Mouse (Mus musculus) stomach, embryonic 15.5 days (tissue): ENCODE measurements at regions not wholly inside any gene's neighbourhood (a gene's known extent, or its start where the extent isn't known, plus 50 kb on each side); places are given as distances from the start of the nearest gene placed in this dataset.

ENCODE experiments used
- ATAC-seq: fragments of 200-750 bp; cut with Nextera tagmentation; 2 replicates; pipeline ENCODE4 v1.8.0; 2017; ENCODE audit warnings: low read depth, moderate number of reproducible peaks, moderate TSS enrichment; ENCODE audit not compliant: insufficient read depth, low FRiP score
- H3K27ac ChIP-seq: fragments of 300-500 bp; sonication (generic); 2 replicates; pipeline ENCODE4 v1.5.1; 2015; ENCODE audit warnings: mild to moderate bottlenecking, inconsistent platforms
- H3K27me3 ChIP-seq: fragments of 300-500 bp; sonication (generic); replicated peaks from 2 replicates; pipeline ENCODE4 v1.6.1; 2015; ENCODE audit warnings: inconsistent platforms
- H3K36me3 ChIP-seq: fragments of 300-500 bp; sonication (generic); 2 replicates; pipeline ENCODE4 v1.6.1; 2015; ENCODE audit warnings: inconsistent platforms
- H3K4me1 ChIP-seq: fragments of 300-500 bp; sonication (generic); 2 replicates; pipeline ENCODE4 v1.6.1; 2015; ENCODE audit warnings: inconsistent platforms
- H3K4me2 ChIP-seq: fragments of 300-500 bp; sonication (generic); 2 replicates; pipeline ENCODE4 v1.6.1; 2015; ENCODE audit warnings: mild to moderate bottlenecking, inconsistent platforms
- H3K4me3 ChIP-seq: fragments of 300-500 bp; sonication (generic); replicated peaks from 2 replicates; pipeline ENCODE4 v1.5.1; 2015; ENCODE audit warnings: inconsistent platforms
- H3K9ac ChIP-seq: fragments of 300-500 bp; sonication (generic); 2 replicates; pipeline ENCODE4 v1.6.1; 2015; ENCODE audit warnings: inconsistent platforms
- H3K9me3 ChIP-seq: fragments of 300-500 bp; sonication (generic); 2 replicates; pipeline ENCODE4 v1.6.1; 2016; ENCODE audit warnings: inconsistent platforms
- WGBS: fragments of 180-500 bp; shearing (Covaris S2); methylation state at CpG from one replicate; pipeline ENCODE4 v1.1.7; 2015; 5-methylcytosine and 5-hydroxymethylcytosine counted together

DNA sequence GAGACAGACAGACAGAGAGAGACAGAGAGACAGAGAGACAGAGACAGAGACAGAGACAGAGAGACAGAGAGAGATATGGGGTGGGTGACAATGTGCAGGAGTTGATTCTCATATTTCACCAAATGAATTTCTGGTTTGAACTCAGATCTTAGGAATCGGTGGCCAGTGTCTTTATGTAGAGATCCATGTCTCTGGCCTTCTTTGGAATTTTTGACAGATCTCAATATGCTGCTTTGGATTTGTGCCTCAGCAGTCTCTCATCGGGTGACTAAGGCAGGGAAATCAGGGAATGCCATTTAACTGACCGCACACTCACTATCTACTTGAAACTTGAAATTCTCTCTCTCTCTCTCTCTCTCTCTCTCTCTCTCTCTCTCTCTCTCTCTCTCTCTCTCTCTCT lies 286.3 kb upstream of the Mpdz start:
- no peaks in the 10 kb centered on the region for H3K27me3 ChIP-seq
- WGBS, result 77% methylated on average over 3 of the region's 3 CpGs
- H3K4me1 ChIP-seq, result peaks cover 7% of the 10 kb centered on the region; the same call in 1 of the 2 replicates
- no peak overlapping the region for H3K9ac ChIP-seq
- H3K4me2 ChIP-seq, result no peak overlapping the region
- H3K9me3 ChIP-seq, result no peaks in the 10 kb centered on the region
- no peaks in the 10 kb centered on the region for H3K36me3 ChIP-seq
- ATAC-seq, result no peak
- no peak overlapping the region for H3K27ac ChIP-seq
- H3K4me3 ChIP-seq, result no peak overlapping the region

DNA sequence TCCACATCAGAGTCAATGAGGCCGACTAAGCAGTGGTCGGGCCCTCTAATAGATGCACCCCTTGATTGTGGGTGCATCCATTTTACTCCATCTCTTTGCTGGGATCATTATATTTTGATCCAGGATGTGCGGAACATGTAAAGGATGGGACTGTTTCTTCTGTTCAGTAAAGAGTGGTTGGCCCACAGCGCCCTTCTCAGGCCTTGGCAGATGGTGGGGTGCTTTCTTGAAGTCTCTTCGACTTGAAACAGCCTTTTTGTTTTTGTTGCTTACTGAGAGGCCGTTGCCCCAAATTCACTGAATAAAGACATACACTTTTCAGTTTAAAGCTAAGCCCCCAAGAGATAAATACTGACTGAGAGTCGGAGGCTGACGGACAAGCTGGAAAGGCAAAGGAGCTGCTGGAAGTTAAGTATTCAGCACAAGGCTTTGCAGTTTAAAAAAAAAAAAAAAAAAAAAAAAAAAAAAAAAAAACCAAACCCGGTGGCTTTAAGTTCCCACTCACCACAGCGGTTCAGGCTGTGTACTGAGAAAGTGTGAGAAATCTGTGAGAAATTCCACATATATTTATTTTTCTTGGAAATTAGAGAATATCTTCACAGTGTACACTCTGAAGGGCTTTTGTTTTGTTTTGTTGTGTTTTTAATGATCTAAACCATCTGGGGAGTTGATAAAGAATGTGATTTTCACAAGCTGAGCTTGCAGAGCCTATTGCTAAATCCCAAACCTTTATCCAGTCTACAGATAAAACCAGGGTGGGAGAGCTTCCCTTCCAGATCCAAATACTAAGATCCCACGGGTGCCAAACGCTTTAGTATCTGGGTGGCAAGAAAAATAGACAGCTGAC lies 285.3 kb upstream of the Mpdz start:
- ATAC-seq, result no peak

DNA sequence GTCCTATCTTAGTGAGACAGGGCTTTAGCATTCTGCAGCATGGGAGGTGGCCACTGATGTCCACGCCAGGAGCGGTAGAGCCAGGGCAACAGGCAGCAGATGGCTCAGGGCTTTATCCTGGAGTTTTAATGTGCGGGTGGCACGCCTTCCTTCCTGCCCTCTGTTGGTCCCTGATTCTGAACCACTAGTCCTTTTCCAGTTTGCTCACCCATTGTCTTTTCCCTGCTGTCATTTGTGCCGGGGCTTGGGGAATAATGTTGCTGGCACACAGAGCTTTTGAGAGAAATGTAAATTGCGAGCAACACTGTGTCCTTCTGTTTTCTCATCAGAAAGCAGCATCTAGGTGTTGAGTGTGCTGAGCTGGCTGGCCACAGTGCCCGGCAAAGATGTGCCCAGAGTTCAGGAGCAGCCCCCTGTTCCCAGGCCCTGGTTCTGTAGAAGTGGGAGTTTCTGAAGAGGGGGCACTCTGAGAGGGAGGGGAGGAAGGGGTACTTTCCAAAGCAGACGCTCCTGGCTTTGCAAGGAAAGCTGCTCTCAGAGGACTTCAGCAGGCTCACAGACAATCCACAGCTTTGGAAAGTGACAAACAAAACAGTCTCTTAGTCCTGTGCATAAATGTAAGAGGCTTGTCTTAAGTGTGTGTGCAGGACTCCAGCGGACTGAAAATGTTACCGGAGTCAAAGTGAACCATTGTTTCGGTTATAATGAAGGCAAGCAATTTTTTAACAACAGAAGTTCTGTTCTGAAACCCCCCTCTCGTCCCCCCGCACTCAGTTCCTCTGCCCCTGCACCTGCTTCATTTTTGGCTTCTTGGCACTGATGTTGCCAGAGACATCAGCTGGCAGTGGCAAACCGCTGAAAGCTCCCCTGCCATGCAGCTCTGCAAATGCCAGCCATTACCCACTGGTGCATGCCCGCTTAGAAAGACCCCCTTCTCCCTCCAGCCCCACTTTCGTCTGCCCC lies 284.4 kb upstream of the Mpdz start:
- Histone ChIP-seq H3K4me1 (peaks cover 7% of the 10 kb centered on the region; the same call in 1 of the 2 replicates), H3K4me2 (no peak overlapping the region), H3K9me3 (no peaks in the 10 kb centered on the region), H3K9ac (no peak overlapping the region), H3K27me3 (no peaks in the 10 kb centered on the region), H3K36me3 (no peaks in the 10 kb centered on the region), H3K4me3 (no peak overlapping the region), H3K27ac (peak overlapping the region; percentile 74)
- WGBS, result 69% methylated on average over 16 of the region's 16 CpGs
- ATAC-seq, result no peak

More for the DNA sequence above, 285.3 kb upstream of the Mpdz start:
- Histone ChIP-seq H3K27me3 (no peaks in the 10 kb centered on the region), H3K9me3 (no peaks in the 10 kb centered on the region), H3K27ac (peak overlapping the region; percentile 74), H3K4me2 (no peak overlapping the region), H3K4me3 (no peak overlapping the region), H3K4me1 (peaks cover 7% of the 10 kb centered on the region; the same call in 1 of the 2 replicates), H3K36me3 (no peaks in the 10 kb centered on the region), H3K9ac (no peak overlapping the region)
- 53% methylated on average over 12 of the region's 12 CpGs for WGBS

DNA sequence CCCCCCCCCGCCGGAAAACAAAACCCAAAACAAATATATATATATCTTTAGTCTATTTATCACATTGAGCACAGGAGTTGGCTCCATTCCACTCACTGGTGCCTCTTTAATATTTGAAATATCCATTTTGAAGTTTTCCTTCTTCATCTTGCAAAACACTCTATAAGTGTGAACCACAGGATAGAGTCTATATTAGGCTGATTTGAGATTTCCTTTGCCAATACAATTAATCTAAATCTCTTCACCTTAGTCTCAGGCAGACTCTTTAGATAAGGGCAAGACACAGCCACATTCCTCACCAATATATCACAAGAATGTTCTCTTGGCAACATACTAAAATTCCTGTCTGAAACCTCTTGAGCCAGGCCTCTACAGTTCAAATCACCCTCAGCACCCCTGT lies 282.1 kb upstream of the Mpdz start:
- Histone ChIP-seq H3K36me3 (no peaks in the 10 kb centered on the region), H3K4me3 (no peak overlapping the region)
- WGBS, result 89% methylated on average over 2 of the region's 2 CpGs

DNA sequence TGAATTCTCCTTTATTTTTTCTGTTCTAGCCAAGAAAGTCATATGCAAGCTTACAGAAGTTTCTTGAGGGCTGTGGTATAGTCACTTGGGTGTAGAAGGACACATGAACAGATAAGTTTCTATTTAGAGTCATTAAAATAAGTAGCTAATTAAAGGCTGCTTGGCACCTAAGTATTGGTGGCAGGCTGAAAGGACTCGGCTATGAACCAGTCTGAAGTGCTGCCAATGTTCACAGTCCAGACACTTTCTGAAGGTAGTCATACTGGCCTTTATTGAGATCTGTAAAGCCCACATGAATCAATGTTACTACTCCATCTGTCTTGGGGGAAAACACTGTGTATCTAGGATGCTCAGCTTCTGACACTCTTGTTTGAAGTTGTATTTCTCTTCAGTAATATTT lies 269.8 kb upstream of the Mpdz start:
- ATAC-seq, result no peak

More for the DNA sequence above, 282.1 kb upstream of the Mpdz start:
- no peak overlapping the region for H3K27ac ChIP-seq
- no peak for ATAC-seq
- no peaks in the 10 kb centered on the region for H3K9me3 ChIP-seq
- no peak overlapping the region for H3K9ac ChIP-seq
- no peaks in the 10 kb centered on the region for H3K27me3 ChIP-seq
- H3K4me2 ChIP-seq, result no peak overlapping the region
- peaks cover 7% of the 10 kb centered on the region; the same call in 1 of the 2 replicates for H3K4me1 ChIP-seq

DNA sequence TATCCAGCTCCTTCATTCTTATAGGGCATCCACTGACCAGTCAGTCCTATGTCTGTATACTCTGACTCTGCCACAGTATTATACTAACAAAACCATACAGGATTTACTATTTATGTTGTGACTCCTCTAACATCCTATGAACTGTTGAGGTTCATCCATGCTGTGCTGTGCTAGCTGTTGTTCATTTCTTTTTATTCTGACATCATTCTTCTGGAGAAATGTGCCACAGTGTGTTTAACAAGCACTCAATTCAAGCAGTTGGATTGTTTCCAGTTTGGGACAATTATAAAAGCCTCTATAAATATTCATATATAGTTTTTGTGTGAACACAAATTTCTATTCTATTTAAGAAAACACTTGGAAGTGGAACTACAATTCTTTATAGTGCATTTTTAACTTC lies 252.6 kb upstream of the Mpdz start:
- no peak for ATAC-seq
- no peaks in the 10 kb centered on the region for H3K36me3 ChIP-seq
- no peaks in the 10 kb centered on the region for H3K9me3 ChIP-seq
- H3K4me3 ChIP-seq, result no peak overlapping the region
- H3K27ac ChIP-seq, result no peak overlapping the region
- no peak overlapping the region for H3K9ac ChIP-seq
- no peaks in the 10 kb centered on the region for H3K4me1 ChIP-seq
- no peak overlapping the region for H3K4me2 ChIP-seq
- no peaks in the 10 kb centered on the region for H3K27me3 ChIP-seq

More for the DNA sequence above, 269.8 kb upstream of the Mpdz start:
- no peaks in the 10 kb centered on the region for H3K9me3 ChIP-seq
- no peak overlapping the region for H3K9ac ChIP-seq
- no peaks in the 10 kb centered on the region for H3K27me3 ChIP-seq
- 76% methylated on average over 1 of the region's 1 CpGs for WGBS
- H3K4me3 ChIP-seq, result no peak overlapping the region
- H3K36me3 ChIP-seq, result no peaks in the 10 kb centered on the region
- no peaks in the 10 kb centered on the region for H3K4me1 ChIP-seq
- H3K4me2 ChIP-seq, result no peak overlapping the region
- H3K27ac ChIP-seq, result no peak overlapping the region

DNA sequence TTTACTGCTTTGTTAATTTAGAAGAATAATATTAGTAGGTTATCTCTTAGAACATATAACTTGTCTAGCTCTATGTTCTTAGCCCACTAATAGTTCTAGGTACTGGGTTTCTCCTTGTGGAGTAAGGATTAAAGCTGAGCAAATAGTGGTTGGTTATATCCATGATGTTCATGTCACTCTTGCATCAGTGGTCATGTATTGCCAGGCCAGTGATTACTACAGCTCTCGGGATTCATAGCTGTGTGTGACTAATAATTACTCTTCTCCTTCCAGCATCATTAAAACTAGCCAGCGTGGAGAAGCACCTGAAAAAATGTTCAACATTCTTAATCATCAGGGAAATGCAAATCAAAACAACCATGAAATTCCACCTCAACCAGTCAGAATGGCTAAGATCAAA lies 234.6 kb upstream of the Mpdz start:
- 83% methylated on average over 2 of the region's 2 CpGs for WGBS
- Histone ChIP-seq H3K27me3 (no peaks in the 10 kb centered on the region), H3K9ac (no peak overlapping the region), H3K4me1 (no peaks in the 10 kb centered on the region), H3K36me3 (no peaks in the 10 kb centered on the region), H3K4me2 (no peak overlapping the region), H3K9me3 (no peaks in the 10 kb centered on the region), H3K4me3 (no peak overlapping the region), H3K27ac (no peak overlapping the region)
- no peak for ATAC-seq

DNA sequence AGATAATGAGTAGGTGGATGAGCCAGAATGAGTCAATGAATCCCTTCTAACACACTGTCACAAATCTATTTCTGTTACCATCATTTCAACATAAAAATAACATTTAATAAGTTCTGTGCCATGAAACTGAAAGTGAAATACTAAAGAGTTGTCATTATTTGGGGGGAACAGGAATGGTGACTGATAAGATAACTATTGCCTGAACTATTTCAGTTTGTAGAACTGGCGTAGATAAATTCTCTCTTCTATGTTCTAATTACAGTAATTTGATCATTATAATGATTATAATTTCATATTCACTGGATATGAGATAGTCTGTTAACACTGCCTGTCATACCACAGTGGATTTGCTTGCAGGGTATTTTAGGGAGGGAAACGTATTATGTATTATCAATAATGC lies 232.3 kb upstream of the Mpdz start:
- no peak overlapping the region for H3K4me3 ChIP-seq
- 79% methylated on average over 2 of the region's 2 CpGs for WGBS
- ATAC-seq, result no peak

DNA sequence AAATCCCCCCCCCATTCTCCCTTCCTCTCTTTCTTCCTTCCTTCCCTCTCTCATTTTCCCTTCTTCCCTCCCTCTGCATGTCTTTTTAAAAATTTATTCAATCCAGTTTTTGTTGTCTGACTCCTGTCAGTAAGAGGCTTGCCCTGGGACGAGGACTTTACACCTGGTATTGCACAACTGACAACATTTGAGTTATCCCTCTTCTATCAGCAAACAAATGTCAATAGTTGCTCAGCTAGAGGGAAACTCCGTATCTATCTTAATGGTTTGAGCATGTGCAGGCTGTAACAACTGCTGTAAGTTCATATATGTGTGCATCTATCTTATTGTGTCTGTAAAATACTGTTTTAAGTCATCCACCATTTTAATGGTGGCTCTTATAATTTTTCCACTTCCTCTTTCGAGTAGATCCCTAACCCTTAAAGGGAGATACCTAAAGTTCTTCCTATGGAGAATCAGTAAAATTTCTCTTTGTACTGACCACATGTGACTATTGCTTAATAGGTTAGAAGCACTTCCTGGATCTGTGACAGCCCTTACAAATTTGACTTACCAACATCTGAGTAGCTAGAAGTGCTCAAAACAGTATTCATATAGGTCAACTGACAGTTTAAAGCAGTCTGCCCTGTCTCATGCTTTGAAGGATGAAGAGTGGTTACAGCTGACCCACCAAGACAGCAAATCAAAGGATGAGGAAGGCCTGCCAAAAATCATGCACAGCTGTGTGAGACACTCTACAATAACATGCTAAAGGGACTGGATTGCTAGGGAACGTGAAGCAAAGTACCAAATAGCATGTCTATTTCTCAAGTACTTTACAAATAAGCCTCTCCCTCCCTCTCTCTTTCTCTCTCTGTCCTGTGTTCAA lies 231.0 kb upstream of the Mpdz start:
- H3K27ac ChIP-seq, result no peak overlapping the region
- no peak overlapping the region for H3K9ac ChIP-seq
- WGBS, result 51% methylated on average over 4 of the region's 4 CpGs
- H3K27me3 ChIP-seq, result no peaks in the 10 kb centered on the region
- no peak overlapping the region for H3K4me2 ChIP-seq
- no peaks in the 10 kb centered on the region for H3K36me3 ChIP-seq
- ATAC-seq, result peak; percentile 50; the same call in 1 of the 2 replicates
- H3K9me3 ChIP-seq, result no peaks in the 10 kb centered on the region
- H3K4me1 ChIP-seq, result peaks cover 5% of the 10 kb centered on the region
- H3K4me3 ChIP-seq, result no peak overlapping the region

More for the DNA sequence above, 232.3 kb upstream of the Mpdz start:
- H3K9ac ChIP-seq, result no peak overlapping the region
- H3K27ac ChIP-seq, result no peak overlapping the region
- no peak overlapping the region for H3K4me2 ChIP-seq
- no peaks in the 10 kb centered on the region for H3K4me1 ChIP-seq
- H3K27me3 ChIP-seq, result no peaks in the 10 kb centered on the region
- H3K9me3 ChIP-seq, result no peaks in the 10 kb centered on the region
- H3K36me3 ChIP-seq, result no peaks in the 10 kb centered on the region

DNA sequence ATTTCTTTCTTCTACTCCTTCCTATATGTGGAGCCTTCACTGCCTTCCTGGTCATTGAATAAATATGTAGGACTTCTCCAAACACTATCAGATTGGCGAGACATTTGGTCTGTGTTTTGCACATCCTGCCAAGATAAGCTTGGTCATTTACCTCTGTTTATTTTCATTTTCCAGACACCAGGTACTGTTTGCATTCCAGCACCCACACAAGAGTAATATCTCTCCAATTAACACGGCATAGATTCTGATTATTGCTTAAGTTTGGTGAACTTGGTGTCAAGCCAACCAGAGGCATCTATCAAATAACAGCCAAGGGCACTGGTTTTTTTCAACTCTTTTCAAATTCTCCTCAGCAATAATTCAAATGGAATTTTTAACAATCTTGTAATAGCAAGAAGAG lies 229.4 kb upstream of the Mpdz start:
- Histone ChIP-seq H3K36me3 (no peaks in the 10 kb centered on the region), H3K27ac (no peak overlapping the region), H3K4me3 (no peak overlapping the region), H3K27me3 (no peaks in the 10 kb centered on the region), H3K4me2 (no peak overlapping the region), H3K4me1 (peaks cover 5% of the 10 kb centered on the region), H3K9ac (no peak overlapping the region), H3K9me3 (no peaks in the 10 kb centered on the region)
- WGBS, result 34% methylated on average over 2 of the region's 2 CpGs
- no peak for ATAC-seq

DNA sequence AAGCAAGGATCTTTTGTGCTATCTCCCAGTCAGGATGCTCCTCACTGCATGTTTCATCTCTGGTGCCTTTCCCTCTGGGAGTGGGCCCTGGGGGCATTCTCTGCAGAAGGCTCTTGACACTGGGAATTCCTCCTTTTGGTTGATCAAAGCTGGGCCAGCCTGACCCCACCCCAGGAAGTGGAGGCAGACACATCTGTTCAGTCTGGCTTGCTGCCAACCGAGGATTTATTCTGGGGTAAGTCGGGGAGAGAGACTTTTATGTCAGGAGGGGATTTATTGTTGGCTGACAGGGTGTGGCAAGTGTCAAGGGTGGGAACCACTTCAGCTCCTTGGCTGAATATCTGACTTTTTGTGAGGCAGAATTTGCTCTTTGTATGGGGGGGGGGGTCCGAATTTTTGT lies 226.6 kb upstream of the Mpdz start:
- Histone ChIP-seq H3K4me1 (peaks cover 5% of the 10 kb centered on the region), H3K4me2 (no peak overlapping the region), H3K36me3 (no peaks in the 10 kb centered on the region), H3K9ac (no peak overlapping the region), H3K27ac (no peak overlapping the region), H3K9me3 (no peaks in the 10 kb centered on the region), H3K27me3 (no peaks in the 10 kb centered on the region), H3K4me3 (no peak overlapping the region)
- no peak for ATAC-seq
- WGBS, result 9% methylated on average over 3 of the region's 3 CpGs
